In the genomic region with DNA sequence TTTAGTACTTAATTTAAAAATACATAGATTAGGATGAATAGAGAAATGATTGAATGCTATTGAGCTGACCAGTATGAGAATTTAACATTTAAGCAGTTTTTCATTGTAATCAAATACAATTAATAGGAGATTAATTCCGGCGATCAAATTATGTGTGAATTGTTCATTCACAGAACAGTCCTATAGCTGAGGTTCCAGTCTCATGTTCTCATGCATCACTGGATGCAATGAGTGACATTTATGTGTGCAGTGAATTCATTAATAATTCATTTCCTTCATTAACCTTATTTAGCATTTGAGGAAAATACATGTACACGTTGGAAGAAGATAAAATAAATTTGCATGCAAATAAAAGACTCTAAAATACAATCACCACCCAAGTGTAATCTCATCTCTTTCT, we compare ENCODE assay signal across 21 mouse cellular contexts.
"Had no signal": no experiment of that assay in that cellular context is flagged by ENCODE, and none has a peak within 500 bp of the region (broad histone marks: within the 10 kb centered on the region; RNA-seq: fewer than 3 reads in every experiment).

No protein-coding gene starts in this region.

- H3K27me3 ChIP-seq: liver, embryonic 15.5 days; lung, embryonic 15.5 days; neural tube, embryonic 13.5 days; neural tube, embryonic 15.5 days had no signal

- H3K9ac ChIP-seq: liver, embryonic 15.5 days; liver, postnatal 0 days; lung, embryonic 15.5 days; neural tube, embryonic 13.5 days; neural tube, embryonic 15.5 days had no signal

- H3K4me3 ChIP-seq: liver, embryonic 15.5 days; lung, embryonic 15.5 days; midbrain, embryonic 10.5 days; myocyte; neural tube, embryonic 13.5 days; neural tube, embryonic 15.5 days had no signal

- ATAC-seq: liver, postnatal 0 days; lung, postnatal 0 days; midbrain, embryonic 16.5 days had no signal

- H3K27ac ChIP-seq: liver, embryonic 15.5 days; lung, embryonic 15.5 days; macrophage; midbrain, embryonic 10.5 days; neural tube, embryonic 13.5 days; neural tube, embryonic 15.5 days had no signal

- H3K4me2 ChIP-seq: liver, embryonic 15.5 days; lung, embryonic 15.5 days; neural tube, embryonic 13.5 days; neural tube, embryonic 15.5 days had no signal

- H3K36me3 ChIP-seq: liver, embryonic 15.5 days; lung, embryonic 15.5 days; midbrain, embryonic 10.5 days; neural tube, embryonic 13.5 days; neural tube, embryonic 15.5 days had no signal

- H3K9me3 ChIP-seq: liver, embryonic 15.5 days; lung, embryonic 15.5 days; midbrain, embryonic 10.5 days; neural tube, embryonic 13.5 days; neural tube, embryonic 15.5 days had no signal

- H3K4me1 ChIP-seq: liver, embryonic 15.5 days; lung, embryonic 15.5 days; midbrain, embryonic 10.5 days; neural tube, embryonic 13.5 days; neural tube, embryonic 15.5 days had no signal

- DNase-seq: liver, postnatal 0 days; lung, adult 2 months; lung, postnatal 14 days; lung, postnatal 36 days; midbrain, embryonic 14.5 days; right cerebral cortex, adult 18-20 months; right cerebral cortex, postnatal 25 days; right cerebral cortex, postnatal 4 days; spleen, adult 18-20 months; thymus, adult 18-20 months; thymus, postnatal 14 days; thymus, postnatal 36 days had no signal
